Mouse (Mus musculus) heart, adult 8-10 months (tissue): ENCODE data around the gene Ly86. TPM values are rescaled to one million over a fixed set of nuclear protein-coding genes. Genes with fewer than 3 reads are reported as not detected.

Source experiments
- DNase-seq: peaks from one replicate; pipeline ENCODE4 v3.0.0; 2022; ENCODE audit warnings: low spot score
- total RNA-seq, 4 experiments: library from RNA; stranded (reverse); gene quantifications; 2 replicates each; pipeline ENCODE4 v1.2.4; 2022

The Ly86 gene
- total RNA-seq, 4 experiments from 2014 or later, result 1.2 to 1.7 (median 1.4) TPM

DNA sequence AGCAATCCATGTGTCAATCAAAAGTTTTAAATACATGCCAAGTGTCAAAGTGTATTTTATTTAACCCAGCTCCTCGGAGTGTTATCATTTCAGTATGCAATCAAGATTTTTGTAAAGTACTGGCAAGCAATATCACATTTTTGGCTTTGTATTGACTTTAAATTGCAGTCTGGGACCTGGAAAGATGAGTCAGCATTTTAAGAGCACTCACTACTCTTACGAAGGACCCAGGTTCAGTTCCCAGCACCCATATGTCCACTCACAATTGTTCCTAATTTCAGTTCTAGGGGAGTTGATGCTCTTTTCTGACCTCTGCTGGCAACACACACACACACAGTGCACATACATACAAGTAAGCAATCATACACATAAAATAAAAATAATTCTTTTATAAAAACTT is 86.7 kb downstream of the Ly86 start:
- DNase-seq, result no peak

DNA sequence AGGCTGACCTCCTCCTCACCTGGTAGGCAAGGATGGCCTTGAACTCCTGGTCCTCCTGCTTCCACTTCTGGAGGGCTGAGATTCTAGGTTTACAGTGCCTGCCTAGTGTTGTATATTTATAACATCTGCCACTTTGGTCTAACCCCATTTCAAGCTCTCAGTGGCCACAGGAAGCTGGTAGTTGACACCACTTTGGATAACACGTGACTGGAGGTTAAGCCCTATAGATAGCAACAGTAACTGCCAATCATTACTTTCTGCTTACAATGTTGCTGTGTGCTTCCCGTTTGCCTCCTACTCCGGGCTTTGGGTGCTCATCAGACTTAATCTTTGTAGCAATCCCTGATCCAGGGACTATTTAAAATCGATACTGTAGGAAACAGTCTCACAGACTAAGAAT is 87.6 kb downstream of the Ly86 start:
- DNase-seq, result no peak

DNA sequence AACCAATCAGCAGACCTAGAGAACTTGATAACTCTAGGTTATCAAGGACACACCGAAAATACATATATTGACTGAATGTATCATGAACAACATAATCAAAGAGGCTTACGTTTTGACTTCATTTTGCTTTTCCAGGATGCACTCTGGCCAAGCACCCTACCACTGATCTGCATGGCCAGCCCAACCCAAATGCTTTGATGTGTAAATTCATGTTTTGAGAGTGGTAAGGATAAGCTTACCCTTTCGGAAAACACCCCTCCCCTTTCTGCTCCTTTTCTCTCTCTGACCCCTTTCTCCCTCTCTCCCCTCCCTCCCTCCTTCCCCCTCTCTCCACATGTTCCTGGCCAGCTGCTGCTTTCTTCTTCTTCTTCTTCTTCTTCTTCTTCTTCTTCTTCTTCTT is 88.1 kb downstream of the Ly86 start:
- no peak for DNase-seq

DNA sequence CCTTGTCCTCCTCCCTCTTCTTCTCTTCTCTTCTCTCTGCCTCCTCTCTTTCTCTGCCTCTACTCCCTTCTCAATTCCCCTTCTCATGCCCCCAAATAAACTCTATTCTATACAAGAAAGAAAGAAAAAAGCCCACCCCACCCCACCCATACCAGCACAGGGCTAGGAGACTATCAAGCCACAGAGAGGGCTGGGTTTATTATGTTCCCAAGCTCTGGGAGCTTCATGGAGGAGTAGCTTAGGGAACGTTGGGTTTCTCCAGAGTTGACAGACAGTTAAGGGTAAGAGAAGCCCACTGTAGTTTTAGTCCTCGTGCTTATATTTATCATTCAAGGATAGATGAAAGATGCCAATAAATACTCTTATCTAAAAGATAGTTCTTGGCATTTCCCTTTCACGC is 88.7 kb downstream of the Ly86 start:
- no peak for DNase-seq

DNA sequence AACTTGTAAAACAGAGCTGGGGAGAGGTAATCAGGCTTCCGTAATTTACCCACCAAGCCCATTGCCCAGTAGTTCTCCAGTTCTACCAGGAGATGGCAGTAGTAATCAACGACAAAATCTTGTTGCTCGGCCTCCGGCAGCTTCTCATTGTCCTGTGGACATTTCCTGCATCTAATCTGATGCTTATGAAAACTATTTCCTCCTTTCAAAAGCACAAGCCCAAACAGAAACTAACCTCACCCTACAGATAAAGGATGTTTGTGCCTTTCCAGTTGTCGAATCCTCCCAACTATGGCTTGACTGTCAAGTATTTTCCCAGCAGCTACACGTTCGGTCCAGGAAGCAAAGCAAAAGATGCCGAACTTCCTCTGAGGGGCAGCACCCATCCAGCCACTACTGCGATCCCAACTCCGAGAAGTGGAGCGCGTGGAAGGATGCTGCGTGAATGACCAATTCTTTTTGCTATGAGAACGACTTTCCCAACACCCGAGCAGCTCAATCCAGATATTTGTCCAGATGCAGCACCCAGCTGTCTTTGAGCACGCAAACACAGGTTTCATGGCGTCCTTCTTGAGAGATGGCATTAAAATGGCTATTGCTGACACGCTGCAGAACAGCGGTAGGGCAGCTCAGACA is 89.2 kb downstream of the Ly86 start:
- DNase-seq, result peak; percentile 89

DNA sequence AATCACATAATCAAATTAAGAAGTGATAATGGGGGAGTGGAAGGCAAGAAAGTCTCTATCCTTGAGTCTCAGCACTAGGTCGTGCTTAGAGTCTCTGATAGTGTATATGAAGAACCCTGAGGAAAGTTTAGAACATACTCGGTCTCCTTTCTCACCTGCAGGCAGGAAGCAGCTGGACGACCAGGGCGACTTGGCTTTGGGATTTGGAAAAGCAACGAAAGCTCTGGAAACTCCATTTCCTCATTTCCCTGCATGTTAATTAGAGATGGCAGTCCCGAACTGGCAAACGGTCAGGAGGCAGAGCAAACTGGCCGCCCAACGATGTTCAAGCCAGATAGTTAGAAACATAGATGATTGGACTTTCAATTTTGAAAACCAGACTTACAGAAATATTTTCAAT is 89.8 kb downstream of the Ly86 start:
- no peak for DNase-seq

DNA sequence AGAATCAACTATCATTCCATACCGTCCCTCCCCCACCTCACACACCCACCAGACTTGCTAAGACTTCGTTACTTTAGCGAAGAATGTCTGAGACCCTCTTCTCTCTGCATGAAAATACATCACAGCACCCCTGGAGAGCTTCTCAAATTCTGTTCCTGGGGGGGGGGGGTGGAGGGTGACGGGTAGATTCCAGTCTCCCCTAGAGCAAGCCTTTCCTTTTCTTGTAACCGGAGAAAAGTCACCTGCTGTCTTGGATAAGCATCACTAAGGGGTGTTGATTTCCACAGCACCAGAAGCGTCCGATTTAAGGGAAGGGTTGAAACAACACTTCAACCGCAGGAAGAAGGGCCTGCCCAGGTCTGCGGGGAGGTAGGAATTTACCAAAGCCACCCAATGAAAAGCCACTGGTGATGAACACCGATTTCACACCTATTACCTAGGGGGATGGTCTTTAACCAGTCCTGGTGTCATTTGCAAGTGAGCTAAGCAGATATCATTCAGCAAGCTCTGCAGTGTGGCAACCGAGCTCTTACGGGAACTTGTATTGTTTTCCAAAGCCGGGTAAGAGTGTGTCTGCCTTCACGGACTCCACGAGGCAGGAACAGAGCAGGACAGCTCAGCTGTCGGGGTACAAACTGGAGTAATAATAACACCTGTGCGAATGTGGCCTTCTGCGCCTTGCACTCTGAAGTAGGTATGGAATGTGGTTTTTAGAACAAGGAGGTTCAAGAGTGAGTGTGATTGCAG is 91.4 kb downstream of the Ly86 start:
- no peak for DNase-seq

DNA sequence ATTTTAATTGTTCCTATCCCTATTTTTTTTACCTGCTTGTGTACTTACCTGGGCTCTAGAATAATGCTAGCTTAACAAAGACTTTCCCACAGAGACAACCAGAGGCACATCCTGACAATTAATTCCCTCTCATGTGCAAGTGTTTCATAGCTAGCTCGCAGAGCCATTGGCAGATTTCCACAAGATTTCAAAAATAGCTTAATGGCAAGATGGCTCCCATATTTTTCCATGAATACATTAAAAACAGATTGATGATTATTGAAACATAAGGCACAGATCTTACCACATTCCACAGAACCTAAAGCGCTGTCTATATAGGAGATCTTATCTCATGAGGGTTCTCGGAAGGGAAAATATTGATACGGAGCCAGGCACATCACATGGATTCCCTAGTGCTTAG is 93.8 kb downstream of the Ly86 start:
- no peak for DNase-seq

DNA sequence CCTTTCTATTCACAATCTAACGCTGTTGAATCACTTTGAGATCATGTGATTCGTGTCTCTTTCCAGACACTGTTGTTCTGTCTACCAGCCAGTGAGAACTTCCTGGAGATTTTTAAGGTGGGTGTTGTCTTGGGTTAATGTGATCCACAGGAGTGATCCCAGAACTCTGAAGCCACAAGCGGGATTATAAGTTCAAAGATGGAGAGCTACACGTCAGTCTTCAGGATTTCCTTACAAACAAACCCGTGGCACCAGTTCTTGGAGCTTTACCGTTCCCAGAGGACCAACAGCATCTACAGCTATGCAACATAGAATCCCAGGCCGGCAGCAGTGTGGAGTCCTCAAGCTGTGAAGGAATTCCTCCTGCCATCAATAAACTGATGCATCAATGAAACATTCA is 94.5 kb downstream of the Ly86 start:
- no peak for DNase-seq

DNA sequence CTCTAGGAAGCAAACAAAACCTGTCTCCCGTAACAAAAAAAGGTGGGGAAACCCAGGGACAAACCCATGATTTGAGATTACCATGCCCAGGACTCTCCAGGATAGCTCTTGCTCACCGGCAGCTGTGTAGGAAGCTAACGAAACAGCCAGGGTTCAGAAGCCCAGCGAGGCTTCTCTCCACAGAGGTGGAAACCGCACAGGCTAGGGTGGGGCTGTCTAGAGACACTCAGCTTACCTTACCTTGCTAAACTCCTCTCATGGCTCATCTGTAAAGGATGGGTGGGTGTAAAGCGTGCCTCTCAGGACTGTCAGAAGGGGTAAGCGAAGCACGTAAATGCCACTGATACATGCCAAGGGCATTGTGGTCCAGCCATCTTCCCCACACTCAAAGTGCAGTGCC is 94.9 kb downstream of the Ly86 start:
- no peak for DNase-seq

DNA sequence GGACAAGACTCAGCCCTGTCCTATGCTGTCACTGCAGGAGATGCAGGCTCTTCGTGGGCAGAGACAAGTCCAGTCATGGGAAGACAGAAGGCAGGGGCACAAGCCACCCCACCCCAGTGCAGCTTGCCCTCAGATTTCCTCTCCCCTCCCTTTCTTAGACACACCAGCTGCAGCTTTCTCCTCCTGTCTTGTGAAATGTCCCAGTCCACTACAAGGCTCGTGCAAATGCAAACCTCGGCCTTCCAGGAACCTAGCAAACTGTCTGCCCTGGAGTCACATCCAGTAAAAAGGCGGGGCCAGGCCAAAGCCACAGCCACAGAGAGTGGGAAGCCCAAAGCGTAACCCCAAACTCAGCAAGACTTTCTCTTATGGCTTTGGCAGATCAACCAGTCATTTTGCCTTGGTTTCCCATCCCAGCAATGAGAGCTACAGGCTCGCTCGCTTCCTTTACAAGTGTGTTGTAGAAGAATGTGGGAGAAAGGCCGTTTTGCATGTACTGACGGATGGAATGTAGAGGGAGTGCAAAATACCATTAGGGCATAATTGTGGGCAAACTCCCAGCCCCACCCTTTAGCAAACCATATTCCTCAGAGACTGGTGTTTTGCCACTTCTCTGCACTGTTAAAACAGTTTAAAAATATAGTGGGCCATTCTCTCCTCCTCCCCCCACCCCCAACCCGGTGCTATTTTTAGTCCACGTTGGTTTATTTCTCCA is 95.7 kb downstream of the Ly86 start:
- no peak for DNase-seq

DNA sequence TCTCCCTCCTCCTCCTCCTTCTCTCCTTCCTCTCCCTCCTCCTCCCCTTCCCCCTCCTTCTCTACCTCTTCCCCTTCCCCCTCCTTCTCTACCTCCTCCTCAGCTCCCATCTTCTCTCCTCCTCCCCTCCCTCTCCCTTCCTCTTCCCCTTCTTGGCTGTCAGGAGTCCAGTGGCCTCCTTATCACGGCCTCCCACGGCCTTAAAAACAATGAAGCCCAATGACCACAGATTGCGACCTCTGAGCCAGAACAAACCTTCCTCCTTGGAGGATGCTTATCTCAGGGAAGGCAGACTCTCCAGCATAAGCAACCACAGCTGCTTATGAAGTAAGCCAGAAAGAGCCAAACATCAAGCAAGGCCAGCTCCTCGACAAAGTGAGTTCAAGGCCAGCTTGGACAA is 97.0 kb downstream of the Ly86 start:
- DNase-seq, result peak; percentile 60

DNA sequence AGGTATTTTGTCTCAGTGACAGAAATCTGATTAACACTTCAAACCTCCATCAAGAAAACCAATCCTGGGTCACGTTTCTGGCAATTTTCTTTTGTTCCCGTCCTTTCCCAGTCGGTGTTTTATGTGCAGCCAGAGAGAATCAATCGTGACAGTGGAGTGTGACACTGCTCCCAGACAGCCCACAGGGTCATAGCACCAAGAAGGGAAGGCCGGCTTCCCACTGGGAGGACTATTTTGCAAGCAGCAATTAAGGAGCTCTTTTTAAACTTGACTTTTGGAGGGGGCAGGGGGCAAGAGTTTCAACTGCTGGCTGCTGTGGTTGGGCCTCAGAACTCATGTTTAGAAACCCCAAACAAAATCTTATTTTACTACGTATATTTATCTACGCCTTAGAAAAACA is 97.5 kb downstream of the Ly86 start:
- DNase-seq, result no peak

DNA sequence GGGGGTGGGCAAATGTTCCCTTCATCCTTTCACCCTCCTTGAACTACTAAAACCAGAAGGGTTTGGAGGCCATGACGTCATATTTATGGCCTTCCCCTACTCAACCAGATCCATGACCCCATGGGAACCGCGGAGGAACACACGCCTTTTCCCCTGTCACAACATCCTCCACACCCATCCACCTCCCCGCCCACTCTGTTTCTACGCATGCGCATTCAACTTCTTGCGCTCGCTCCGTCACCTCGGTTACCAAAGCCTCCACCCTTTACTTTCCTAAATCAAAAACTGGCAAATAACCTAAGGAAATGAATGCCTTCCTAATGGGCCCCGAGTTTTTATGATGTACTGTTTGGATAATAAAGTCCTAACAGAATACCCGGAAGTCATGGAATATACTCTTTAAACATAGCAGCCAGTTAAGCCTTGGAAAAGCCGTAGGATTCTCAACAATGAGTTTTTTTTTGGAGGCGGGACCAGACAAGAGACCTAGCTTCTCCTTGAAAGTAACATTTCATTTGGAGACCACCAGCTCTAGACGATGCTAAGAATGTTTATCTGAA is 101.8 kb downstream of the Ly86 start:
- peak; percentile 72 for DNase-seq

DNA sequence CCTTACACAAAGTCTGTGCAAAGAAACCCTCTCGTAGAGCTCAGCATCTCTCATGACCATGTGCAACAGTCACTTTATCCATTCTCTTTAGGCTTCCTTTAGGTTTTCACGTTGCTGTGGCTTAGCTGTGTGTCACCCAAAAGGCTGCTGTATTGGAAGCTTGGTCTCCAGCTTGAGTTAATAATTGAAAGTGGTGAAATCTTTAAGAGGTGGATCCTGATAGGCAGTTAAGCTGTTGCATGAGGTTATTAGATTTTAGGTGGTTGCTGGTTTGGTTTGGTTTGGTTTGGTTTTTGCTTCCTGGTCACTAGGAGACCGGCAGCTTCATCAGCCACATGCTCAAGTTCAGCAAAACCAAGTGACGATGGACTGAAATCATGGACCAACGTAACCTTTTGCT is 106.0 kb downstream of the Ly86 start:
- DNase-seq, result no peak

DNA sequence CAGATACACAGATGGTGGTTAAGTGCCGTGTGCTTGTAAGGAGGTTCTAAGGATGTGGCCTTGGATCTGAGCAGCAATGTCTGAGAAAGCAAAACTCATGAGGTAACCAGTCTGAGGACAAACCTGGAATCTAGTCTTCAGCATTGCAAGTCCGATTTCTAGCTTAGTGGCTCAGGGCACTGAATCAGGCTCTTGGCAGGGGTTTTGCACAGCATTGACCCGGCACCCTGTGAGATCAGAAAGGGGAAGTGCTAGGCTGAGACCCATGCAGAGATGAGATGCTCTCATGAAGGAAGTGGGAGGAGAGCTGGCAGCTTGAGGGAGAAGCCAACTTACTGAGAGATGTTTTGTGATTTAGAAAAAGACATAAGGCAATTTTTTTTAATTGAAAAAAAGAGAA is 106.5 kb downstream of the Ly86 start:
- no peak for DNase-seq

DNA sequence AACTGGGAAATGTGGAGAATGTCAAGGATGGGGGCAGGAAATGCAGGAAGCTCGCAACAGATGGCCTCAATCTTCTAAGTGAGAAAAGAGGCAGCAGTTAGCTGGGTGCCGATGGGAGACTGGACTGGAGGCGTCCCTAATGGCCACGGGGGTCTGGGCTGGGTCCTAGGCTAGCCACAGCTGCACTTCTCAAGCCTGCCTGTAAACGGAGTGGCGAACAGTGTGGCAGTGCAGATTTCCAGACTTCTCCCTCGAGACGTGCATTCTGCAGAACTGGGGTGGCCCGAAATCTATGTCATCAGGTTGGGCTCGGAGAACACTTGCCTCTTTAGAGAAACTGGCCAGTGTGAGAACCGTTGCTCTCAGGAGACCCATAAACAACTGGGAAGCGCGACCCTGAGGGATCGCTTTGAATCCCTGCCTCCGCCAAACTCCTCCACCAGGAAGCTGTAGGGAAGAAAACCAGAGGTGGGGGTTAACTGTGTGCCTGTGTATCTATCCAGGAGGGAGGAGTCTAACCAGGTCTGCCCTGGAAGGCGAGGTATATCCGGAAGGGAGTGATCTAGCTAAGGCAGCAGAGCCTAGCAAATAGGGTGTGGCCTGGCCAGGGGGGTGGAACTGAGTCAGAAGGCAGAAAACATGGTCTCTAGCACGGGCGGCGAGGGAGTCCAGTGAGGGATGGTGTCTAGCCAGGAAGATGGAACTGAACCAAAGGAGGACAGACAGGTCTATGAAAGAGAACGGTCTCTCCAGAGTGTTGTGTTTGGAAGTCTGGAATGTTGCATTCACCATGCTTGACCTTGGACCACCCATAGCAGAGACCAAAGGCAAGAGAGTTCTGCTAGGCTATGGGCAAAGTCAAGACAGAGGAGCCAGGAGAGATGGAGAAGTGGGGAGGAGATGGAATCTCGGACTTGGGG is 107.3 kb downstream of the Ly86 start:
- DNase-seq, result peak; percentile 63

DNA sequence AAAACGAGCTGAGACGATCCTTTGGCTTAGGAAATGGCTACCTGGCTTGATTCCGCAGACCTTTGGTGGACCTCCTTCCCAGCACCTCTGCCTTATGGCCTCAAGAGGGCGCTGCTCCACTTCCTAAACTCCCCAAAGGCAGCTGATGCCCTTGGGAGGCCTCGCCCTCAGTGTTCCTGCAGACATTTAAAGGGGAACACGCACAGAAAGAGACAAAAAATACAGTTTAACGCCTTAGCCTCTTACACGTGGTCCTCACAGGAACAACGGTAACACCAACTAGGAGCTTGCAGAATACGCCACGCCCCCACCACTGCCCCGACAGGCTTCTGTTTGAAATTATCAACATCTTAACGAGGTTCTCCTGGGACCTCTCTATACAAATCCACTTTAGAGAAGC is 108.2 kb downstream of the Ly86 start:
- peak; percentile 85 for DNase-seq

DNA sequence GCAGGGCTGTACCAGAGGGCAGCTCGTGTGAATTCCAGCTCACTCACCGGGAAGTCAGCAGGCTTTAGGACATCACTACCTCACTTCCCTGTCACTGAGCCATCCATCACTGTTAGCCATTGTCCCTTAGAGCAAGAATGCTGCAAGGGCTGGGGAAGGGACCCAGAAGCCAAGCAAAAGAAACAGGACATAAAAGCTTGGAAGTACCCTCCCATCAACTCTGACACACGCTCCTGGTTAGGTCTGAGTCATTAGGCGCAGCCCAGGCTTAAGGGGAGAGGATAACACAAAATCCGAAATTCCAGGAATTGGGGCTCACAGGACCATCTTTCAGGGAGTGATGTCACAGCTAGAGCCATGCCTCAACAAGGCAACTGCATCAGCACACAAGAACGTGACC is 109.3 kb downstream of the Ly86 start:
- DNase-seq, result no peak

DNA sequence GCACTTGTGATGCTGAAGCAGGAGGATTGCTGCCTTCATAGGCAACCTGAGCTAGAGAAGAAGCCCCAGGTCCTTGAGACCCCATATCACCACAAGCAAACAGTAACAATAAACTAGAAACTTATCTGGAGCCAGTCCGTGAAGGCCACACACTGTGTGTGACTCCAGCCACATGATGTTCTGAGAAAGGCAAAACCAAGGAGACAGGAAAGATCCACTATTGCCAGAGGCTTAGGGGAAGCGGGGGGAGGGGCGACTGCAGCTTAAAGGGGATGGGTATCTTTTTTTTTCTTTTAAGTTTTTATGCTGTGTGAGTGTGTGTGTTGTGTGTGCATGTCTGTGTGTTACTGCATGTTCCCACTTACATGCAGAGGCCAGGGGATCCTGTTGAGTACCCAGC is 110.6 kb downstream of the Ly86 start:
- DNase-seq, result no peak

DNA sequence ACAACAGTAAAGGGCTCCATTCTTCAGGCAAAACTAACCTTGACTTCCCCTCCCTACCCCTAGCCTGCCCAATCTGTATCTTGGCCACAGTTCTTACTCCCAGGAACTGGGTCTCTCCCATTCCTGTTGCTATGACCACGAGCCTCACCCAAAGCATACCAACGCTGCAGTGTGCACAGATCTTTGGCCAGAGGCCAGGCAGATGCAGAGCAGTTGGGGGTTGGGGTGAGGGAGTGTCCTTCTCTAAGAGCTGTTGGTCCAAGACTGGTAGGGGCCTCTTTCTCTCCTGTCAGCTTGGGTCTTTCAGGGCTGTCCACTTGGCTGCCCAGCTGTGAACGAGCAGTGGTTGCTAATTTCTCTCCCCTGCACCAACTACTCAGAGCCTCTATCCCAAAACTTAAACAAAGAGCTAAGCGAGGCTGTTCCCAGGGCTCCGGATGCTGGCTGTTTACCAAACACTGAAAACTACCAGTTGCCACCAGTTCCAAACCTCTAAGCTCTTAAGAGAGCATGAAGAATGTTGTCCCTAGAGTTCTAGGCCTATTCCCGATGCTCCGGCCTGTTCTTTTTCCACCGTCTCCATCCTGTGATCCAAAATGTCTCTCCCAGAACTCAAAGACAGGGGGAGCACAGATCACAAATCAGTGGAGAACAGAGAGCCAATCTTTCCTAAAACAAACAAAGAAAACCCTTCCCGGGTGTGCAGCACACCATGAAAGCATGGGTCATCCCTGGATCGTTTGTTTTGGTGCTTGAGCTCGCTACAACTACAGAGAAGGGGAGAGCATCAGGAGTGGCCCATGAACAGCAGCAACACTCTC is 112.2 kb downstream of the Ly86 start:
- no peak for DNase-seq
